Mouse (Mus musculus): ENCODE results near the gene Ntm.

Ntm gene

GRCm38 (mm10) chr9:29802071-29802705, 160.8 kb downstream of the Ntm start:
- no peak for DNase-seq (ENCODE audit: low spot score)

GRCm38 (mm10) chr9:29796281-29796680, 166.7 kb downstream of the Ntm start:
- no peak for DNase-seq (ENCODE audit: low spot score)

GRCm38 (mm10) chr9:29791199-29791915, 171.6 kb downstream of the Ntm start:
- peak; percentile 35 for DNase-seq (ENCODE audit: low spot score)

- no peak for DNase-seq (ENCODE audit: low spot score)
Observed at GRCm38 (mm10) chr9:29790017-29790416, 172.9 kb downstream of the Ntm start.

- no peak for DNase-seq (ENCODE audit: low spot score)
Observed at GRCm38 (mm10) chr9:29788855-29789254, 174.1 kb downstream of the Ntm start.

GRCm38 (mm10) chr9:29787408-29787807, 175.5 kb downstream of the Ntm start:
- no peak for DNase-seq (ENCODE audit: low spot score)

GRCm38 (mm10) chr9:29782697-29783096, 180.2 kb downstream of the Ntm start:
- no peak for DNase-seq (ENCODE audit: low spot score)

GRCm38 (mm10) chr9:29779739-29780138, 183.2 kb downstream of the Ntm start:
- DNase-seq (ENCODE audit: low spot score) = no peak

- DNase-seq (ENCODE audit: low spot score) = no peak
Observed at GRCm38 (mm10) chr9:29776951-29777350, 186.0 kb downstream of the Ntm start.

GRCm38 (mm10) chr9:29776542-29776941, 186.4 kb downstream of the Ntm start:
- DNase-seq (ENCODE audit: low spot score) = no peak

- DNase-seq (ENCODE audit: low spot score) = no peak
Observed at GRCm38 (mm10) chr9:29776030-29776429, 186.9 kb downstream of the Ntm start.

- no peak for DNase-seq (ENCODE audit: low spot score)
Observed at GRCm38 (mm10) chr9:29772625-29773388, 190.1 kb downstream of the Ntm start.

- DNase-seq (ENCODE audit: low spot score) = no peak
Observed at GRCm38 (mm10) chr9:29771870-29772269, 191.1 kb downstream of the Ntm start.

GRCm38 (mm10) chr9:29771071-29771785, 191.7 kb downstream of the Ntm start:
- no peak for DNase-seq (ENCODE audit: low spot score)

- no peak for DNase-seq (ENCODE audit: low spot score)
Observed at GRCm38 (mm10) chr9:29769361-29769760, 193.6 kb downstream of the Ntm start.

GRCm38 (mm10) chr9:29765990-29766980, 196.7 kb downstream of the Ntm start:
- DNase-seq (ENCODE audit: low spot score) = no peak

- no peak for DNase-seq (ENCODE audit: low spot score)
Observed at GRCm38 (mm10) chr9:29763338-29763737, 199.6 kb downstream of the Ntm start.

GRCm38 (mm10) chr9:29761952-29762586, 200.9 kb downstream of the Ntm start:
- no peak for DNase-seq (ENCODE audit: low spot score)

- DNase-seq (ENCODE audit: low spot score) = no peak
Observed at GRCm38 (mm10) chr9:29761511-29761910, 201.4 kb downstream of the Ntm start.

- no peak for DNase-seq (ENCODE audit: low spot score)
Observed at GRCm38 (mm10) chr9:29759940-29760339, 203.0 kb downstream of the Ntm start.

- DNase-seq (ENCODE audit: low spot score) = no peak
Observed at GRCm38 (mm10) chr9:29759060-29759459, 203.9 kb downstream of the Ntm start.

Measured in layer of hippocampus, adult 9-10 months (tissue).